Mouse (Mus musculus) G1E (cell line): ENCODE results near the gene Gpr4.

Experiments
- CTCF ChIP-seq: IDR thresholded peaks from 2 replicates; pipeline ENCODE4 v1.5.1; 2012; ENCODE audit warnings: low read depth, low read length, inconsistent platforms, mixed read lengths
- GATA1 ChIP-seq: IDR thresholded peaks from 2 replicates; pipeline ENCODE4 v1.6.1; 2012; ENCODE audit warnings: borderline replicate concordance, low read length, inconsistent platforms, mixed read lengths
- POLR2AphosphoS5 ChIP-seq: IDR thresholded peaks from 2 replicates; pipeline ENCODE4 v1.6.1; 2012; ENCODE audit warnings: low read depth, low read length, inconsistent platforms; ENCODE audit not compliant: insufficient replicate concordance
- TAL1 ChIP-seq: conservative IDR thresholded peaks from 2 replicates; pipeline ENCODE4 v1.6.1; 2012; ENCODE audit warnings: low read depth, low read length, inconsistent platforms, mixed read lengths

- TF ChIP-seq GATA1 (no peak), POLR2AphosphoS5 (no peak), CTCF (peak; percentile 24; the same call in 1 of the 2 replicates), TAL1 (no peak)
These were observed 17.7 kb upstream of the Gpr4 start for GRCm38 (mm10) chr7:19194676-19195075.
